16 mouse cellular contexts compared by ENCODE assay signal in genomic region chr9:8533670-8534069, GRCm38 (mm10).
"Had no signal": no experiment of that assay in that cellular context is flagged by ENCODE, and none has a peak within 500 bp of the region (broad histone marks: within the 10 kb centered on the region; RNA-seq: fewer than 3 reads in every experiment).

No protein-coding gene starts in this region.

- DNase-seq: gastrocnemius, adult 2 months; gastrocnemius, postnatal 10 days; gastrocnemius, postnatal 25 days; heart, adult 18-20 months; heart, postnatal 10 days; heart, postnatal 4 days; kidney, adult 11 months; kidney, adult 2 months; kidney, adult 9 months; kidney, postnatal 14 days; kidney, postnatal 4 days; layer of hippocampus, postnatal 36 days; liver; liver, embryonic 13.5 days had no signal

- ATAC-seq: hindbrain, postnatal 0 days; intestine, embryonic 16.5 days had no signal
